ENCODE assay signal across 18 mouse cellular contexts in genomic region chr12:91184616-91185015, GRCm38 (mm10).
"Had no signal": no experiment of that assay in that cellular context is flagged by ENCODE, and none has a peak within 500 bp of the region (broad histone marks: within the 10 kb centered on the region; RNA-seq: fewer than 3 reads in every experiment).

No protein-coding gene starts in this region.

- H3K4me3 ChIP-seq: limb, embryonic 12.5 days; limb, embryonic 15.5 days; megakaryocyte, embryonic 14.5 days; midbrain, embryonic 10.5 days; midbrain, embryonic 13.5 days; myocyte; neural tube, embryonic 13.5 days had no signal

- DNase-seq: kidney, postnatal 25 days; left cerebral cortex, postnatal 4 days; liver, postnatal 0 days; lung, embryonic 14.5 days; right cerebral cortex, postnatal 25 days; thymus, adult 18-20 months; thymus, postnatal 25 days had no signal

- H3K4me1 ChIP-seq: limb, embryonic 12.5 days; limb, embryonic 15.5 days; megakaryocyte, embryonic 14.5 days; neural tube, embryonic 13.5 days had no signal

- H3K9me3 ChIP-seq: limb, embryonic 12.5 days; limb, embryonic 15.5 days; megakaryocyte, embryonic 14.5 days; midbrain, embryonic 10.5 days; midbrain, embryonic 13.5 days; neural tube, embryonic 13.5 days had no signal

- H3K27ac ChIP-seq: limb, embryonic 12.5 days; limb, embryonic 15.5 days; liver, embryonic 14.5 days; midbrain, embryonic 10.5 days; midbrain, embryonic 13.5 days; neural tube, embryonic 13.5 days had no signal

- H3K27me3 ChIP-seq: limb, embryonic 12.5 days; limb, embryonic 15.5 days; megakaryocyte, embryonic 14.5 days; midbrain, embryonic 13.5 days; neural tube, embryonic 13.5 days had no signal

- H3K4me2 ChIP-seq: limb, embryonic 12.5 days; limb, embryonic 15.5 days; liver, embryonic 11.5 days; lung, embryonic 14.5 days; midbrain, embryonic 13.5 days; neural tube, embryonic 13.5 days had no signal

- H3K36me3 ChIP-seq: limb, embryonic 12.5 days; limb, embryonic 15.5 days; midbrain, embryonic 10.5 days; midbrain, embryonic 13.5 days; neural tube, embryonic 13.5 days had no signal

- H3K9ac ChIP-seq: limb, embryonic 12.5 days; limb, embryonic 15.5 days; liver, embryonic 14.5 days; liver, postnatal 0 days; lung, embryonic 14.5 days; midbrain, embryonic 13.5 days; neural tube, embryonic 13.5 days had no signal

- ATAC-seq: liver, postnatal 0 days; lung, postnatal 0 days; midbrain, embryonic 13.5 days; midbrain, embryonic 16.5 days had no signal
